10 mouse cellular contexts compared by ENCODE assay signal in the genomic region with DNA sequence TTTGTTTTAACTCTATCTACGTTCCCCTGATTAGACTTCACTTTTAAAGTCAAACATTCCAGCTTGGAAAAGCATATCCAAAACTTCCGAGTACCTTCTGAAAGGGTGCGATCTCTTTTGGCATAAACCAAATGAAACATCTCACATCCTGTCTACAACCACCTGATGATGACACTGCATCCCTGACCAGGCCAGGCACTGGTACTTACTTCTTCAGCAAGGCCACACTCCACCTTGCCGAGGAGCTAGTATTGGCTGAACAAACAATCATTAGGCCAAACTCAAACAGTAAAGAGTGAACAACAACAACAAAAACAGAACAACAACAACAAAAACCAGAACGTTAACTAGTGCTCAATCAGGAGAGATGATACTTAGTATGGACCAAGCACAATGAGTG. TPM values are rescaled to one million over a fixed set of nuclear protein-coding genes. Genes with fewer than 3 reads are reported as not detected.
DNase-seq lines count a peak whose midpoint lies in the region; ATAC-seq and TF ChIP-seq lines count a peak whose summit lies in the region.
"Had no signal": no experiment of that assay in that cellular context is flagged by ENCODE, and none has a peak within 500 bp of the region (broad histone marks: within the 10 kb centered on the region; RNA-seq: fewer than 3 reads in every experiment).

No protein-coding gene starts in this region.

- H3K9ac ChIP-seq in lung, postnatal 0 days (replicated peaks; ENCODE audit: low read depth) = no peak overlapping the region
- peak overlapping the region; percentile 94 for H3K9ac ChIP-seq in forebrain, embryonic 13.5 days
- H3K9ac ChIP-seq in limb, embryonic 14.5 days (ENCODE audit: low read depth, low read length, severe bottlenecking) = peak overlapping the region; percentile 93
- peak overlapping the region; percentile 88 for H3K9ac ChIP-seq in stomach, embryonic 14.5 days (replicated peaks; ENCODE audit: low read depth, low read length)

- peaks cover 5% of the 10 kb centered on the region; the same call in 1 of the 2 replicates for H3K36me3 ChIP-seq in lung, postnatal 0 days (ENCODE audit: insufficient read depth, low read length)
- H3K36me3 ChIP-seq in forebrain, embryonic 13.5 days (ENCODE audit: poor library complexity, severe bottlenecking) = peaks cover 15% of the 10 kb centered on the region
- H3K36me3 ChIP-seq in limb, embryonic 14.5 days (ENCODE audit: control insufficient read depth, insufficient read depth, low read length) = peaks cover 23% of the 10 kb centered on the region
- H3K36me3 ChIP-seq in stomach, embryonic 14.5 days (ENCODE audit: control insufficient read depth, insufficient read depth, low read length) = peaks cover 11% of the 10 kb centered on the region

- no peak for TF ChIP-seq POLR2A in limb, embryonic 14.5 days (IDR thresholded peaks at IDR 0.05; ENCODE audit: borderline replicate concordance, extremely low read depth, insufficient read depth, insufficient read length)

- H3K27me3 ChIP-seq in lung, postnatal 0 days (replicated peaks; ENCODE audit: insufficient read depth, low read length) = no peaks in the 10 kb centered on the region
- no peaks in the 10 kb centered on the region for H3K27me3 ChIP-seq in forebrain, embryonic 13.5 days
- no peaks in the 10 kb centered on the region for H3K27me3 ChIP-seq in limb, embryonic 14.5 days (ENCODE audit: control insufficient read depth, insufficient read depth, low read length)
- H3K27me3 ChIP-seq in stomach, embryonic 14.5 days (ENCODE audit: control insufficient read depth, insufficient read depth, low read length) = no peaks in the 10 kb centered on the region

- H3K4me3 ChIP-seq in lung, postnatal 0 days (ENCODE audit: low read depth, low read length) = 0 out of 2 replicates have a peak overlapping the region, but pooled peaks have one; percentile 1
- H3K4me3 ChIP-seq in forebrain, embryonic 13.5 days = peak overlapping the region; percentile 81
- peak overlapping the region; percentile 86 for H3K4me3 ChIP-seq in limb, embryonic 14.5 days (replicated peaks; ENCODE audit: low read length)
- peak overlapping the region; percentile 77 for H3K4me3 ChIP-seq in stomach, embryonic 14.5 days (ENCODE audit: low read depth, low read length)

- no peak for ATAC-seq in lung, postnatal 0 days
- no peak for ATAC-seq in forebrain, embryonic 13.5 days
- no peak for ATAC-seq in limb, embryonic 14.5 days (ENCODE audit: low FRiP score, low read depth)
- ATAC-seq in stomach, embryonic 14.5 days (ENCODE audit: insufficient number of reproducible peaks, insufficient read depth, low FRiP score, low read depth) = no peak

- TF ChIP-seq CTCF in lung, postnatal 0 days (IDR thresholded peaks at IDR 0.05) = no peak

- H3K4me1 ChIP-seq in lung, postnatal 0 days (ENCODE audit: insufficient read depth, low read depth, low read length) = peaks cover 11% of the 10 kb centered on the region; the same call in 1 of the 2 replicates
- H3K4me1 ChIP-seq in forebrain, embryonic 13.5 days = peaks cover 45% of the 10 kb centered on the region
- peaks cover 29% of the 10 kb centered on the region for H3K4me1 ChIP-seq in limb, embryonic 14.5 days (ENCODE audit: control insufficient read depth, insufficient read depth, low read length)
- peaks cover 20% of the 10 kb centered on the region for H3K4me1 ChIP-seq in stomach, embryonic 14.5 days (ENCODE audit: control insufficient read depth, insufficient read depth, low read length)

- 26% methylated on average over 5 of the region's 5 CpGs for WGBS in lung, postnatal 0 days
- 68% methylated on average over 5 of the region's 5 CpGs for WGBS in forebrain, embryonic 13.5 days
- 60% methylated on average over 5 of the region's 5 CpGs for WGBS in limb, embryonic 14.5 days
- 42% methylated on average over 5 of the region's 5 CpGs for WGBS in stomach, embryonic 14.5 days

- intact Hi-C loops in left cerebral cortex, postnatal 4 days (cut with DNase I) = no loop called here

- no peak for DNase-seq in lung, postnatal 0 days (ENCODE audit: low spot score)
- DNase-seq in lung, postnatal 36 days = no peak
- no peak for DNase-seq in limb, embryonic 14.5 days (ENCODE audit: low spot score)
- DNase-seq in MN1 (ENCODE audit: low spot score) = no peak
- no peak for DNase-seq in left cerebral cortex, postnatal 4 days
- no peak for DNase-seq in natural killer cell, adult 2 months (ENCODE audit: low spot score in 2 of 2)
- DNase-seq: lung, adult 2 months; spleen, adult 18-20 months had no signal

- no peak overlapping the region for H3K27ac ChIP-seq in lung, postnatal 0 days (ENCODE audit: low read length)
- H3K27ac ChIP-seq in forebrain, embryonic 13.5 days = no peak overlapping the region
- no peak overlapping the region for H3K27ac ChIP-seq in limb, embryonic 14.5 days (replicated peaks; ENCODE audit: low read depth, low read length)
- H3K27ac ChIP-seq in stomach, embryonic 14.5 days (ENCODE audit: low read length) = no peak overlapping the region

- peak overlapping the region; percentile 81 for H3K4me2 ChIP-seq in lung, postnatal 0 days (replicated peaks; ENCODE audit: low read depth, low read length)
- H3K4me2 ChIP-seq in forebrain, embryonic 13.5 days = peak overlapping the region; percentile 89
- H3K4me2 ChIP-seq in limb, embryonic 14.5 days (replicated peaks; ENCODE audit: low read depth, low read length, severe bottlenecking) = peak overlapping the region; percentile 81
- H3K4me2 ChIP-seq in stomach, embryonic 14.5 days (replicated peaks; ENCODE audit: low read depth, low read length) = peak overlapping the region; percentile 84

- TF ChIP-seq EP300 in lung, postnatal 0 days (IDR thresholded peaks at IDR 0.05) = no peak

- H3K9me3 ChIP-seq in lung, postnatal 0 days (ENCODE audit: low read length) = no peaks in the 10 kb centered on the region
- no peaks in the 10 kb centered on the region for H3K9me3 ChIP-seq in forebrain, embryonic 13.5 days (replicated peaks)
- H3K9me3 ChIP-seq in limb, embryonic 14.5 days (ENCODE audit: control insufficient read depth, low read length) = no peaks in the 10 kb centered on the region
- H3K9me3 ChIP-seq in stomach, embryonic 14.5 days (ENCODE audit: control insufficient read depth, low read depth, low read length) = no peaks in the 10 kb centered on the region

RNA-seq across cellular contexts. Expression of a gene that starts 1.9 kb away (rescaled TPM):
- polyA plus RNA-seq in lung, postnatal 0 days (2015; fragmentation: Nextera tagmentation; extraction: Ambion mirVana) = 98.0 and 123 TPM in 2 replicates
- polyA plus RNA-seq in forebrain, embryonic 13.5 days (2015; fragmentation: Nextera tagmentation; extraction: Ambion mirVana) = 167 and 173 TPM in 2 replicates
- 111 and 139 TPM in 2 replicates for polyA plus RNA-seq in limb, embryonic 14.5 days (2012; rRNA removed)
- 243 and 256 TPM in 2 replicates for polyA plus RNA-seq in limb, embryonic 14.5 days (2014; fragmentation: Nextera tagmentation; extraction: Ambion mirVana)
- polyA plus RNA-seq in stomach, embryonic 14.5 days (2014; fragmentation: Nextera tagmentation; extraction: Ambion mirVana) = 236 and 273 TPM in 2 replicates
- 10 to 100 TPM; 63.0 to 73.0 TPM for total RNA-seq in left cerebral cortex, postnatal 4 days (2021)

RNA-seq across cellular contexts. Expression of a gene that starts 19.3 kb away (rescaled TPM):
- 0.98 and 1.0 TPM in 2 replicates for polyA plus RNA-seq in lung, postnatal 0 days (2015; fragmentation: Nextera tagmentation; extraction: Ambion mirVana)
- polyA plus RNA-seq in forebrain, embryonic 13.5 days (2015; fragmentation: Nextera tagmentation; extraction: Ambion mirVana) = 13.5 and 13.9 TPM in 2 replicates
- polyA plus RNA-seq in limb, embryonic 14.5 days (2012; rRNA removed) = 1.8 and 2.0 TPM in 2 replicates
- polyA plus RNA-seq in limb, embryonic 14.5 days (2014; fragmentation: Nextera tagmentation; extraction: Ambion mirVana) = 2.9 and 3.7 TPM in 2 replicates
- polyA plus RNA-seq in stomach, embryonic 14.5 days (2014; fragmentation: Nextera tagmentation; extraction: Ambion mirVana) = 3.5 and 3.8 TPM in 2 replicates
- total RNA-seq in left cerebral cortex, postnatal 4 days (2021) = 10 to 100 TPM; 12.4 to 13.9 TPM

RNA-seq across cellular contexts. Expression of a gene that starts 24.1 kb away (rescaled TPM):
- 4.7 and 5.2 TPM in 2 replicates for polyA plus RNA-seq in lung, postnatal 0 days (2015; fragmentation: Nextera tagmentation; extraction: Ambion mirVana)
- polyA plus RNA-seq in forebrain, embryonic 13.5 days (2015; fragmentation: Nextera tagmentation; extraction: Ambion mirVana) = 13.1 and 14.7 TPM in 2 replicates
- 11.7 and 15.5 TPM in 2 replicates for polyA plus RNA-seq in limb, embryonic 14.5 days (2012; rRNA removed)
- 10.4 and 12.1 TPM in 2 replicates for polyA plus RNA-seq in limb, embryonic 14.5 days (2014; fragmentation: Nextera tagmentation; extraction: Ambion mirVana)
- polyA plus RNA-seq in stomach, embryonic 14.5 days (2014; fragmentation: Nextera tagmentation; extraction: Ambion mirVana) = 11.6 and 13.4 TPM in 2 replicates
- 10 to 100 TPM; 26.9 to 27.6 TPM for total RNA-seq in left cerebral cortex, postnatal 4 days (2021)

Comparison
In these comparisons a context has a peak if more than half of its experiments do, and no peak if none do; other contexts are left out.
1. H3K4me3 ChIP-seq: peak in every context shown above with its lines; median percentile 86 in limb, embryonic 14.5 days; 81 in forebrain, embryonic 13.5 days; 77 in stomach, embryonic 14.5 days; 1 in lung, postnatal 0 days.